ENCODE assay signal across 8 mouse cellular contexts in genomic region chr9:15279649-15280490, GRCm38 (mm10). TPM values are rescaled to one million over a fixed set of nuclear protein-coding genes. Genes with fewer than 3 reads are reported as not detected.
DNase-seq lines count a peak whose midpoint lies in the region; ATAC-seq lines count a peak whose summit lies in the region.

Gene Med17 (minus strand): TSS chr9:15279931.

- 0 out of 2 replicates have a peak, but pooled peaks cover 3% of the 10 kb centered on the region for H3K4me1 ChIP-seq in hindbrain, embryonic 11.5 days (replicated peaks; ENCODE audit: control insufficient read depth, insufficient read depth, low read length)

- no peaks in the 10 kb centered on the region for H3K9me3 ChIP-seq in hindbrain, embryonic 11.5 days (ENCODE audit: control insufficient read depth, low read length)

- ATAC-seq in hindbrain, embryonic 11.5 days (ENCODE audit: low FRiP score): peak; percentile 98

- peak within 1 kb of the TSS; percentile 77 for H3K4me2 ChIP-seq in hindbrain, embryonic 11.5 days (replicated peaks; ENCODE audit: low read depth, low read length)

- peak within 1 kb of the TSS; percentile 97 for H3K4me3 ChIP-seq in hindbrain, embryonic 11.5 days (ENCODE audit: low read depth, low read length)

- H3K27ac ChIP-seq in hindbrain, embryonic 11.5 days (ENCODE audit: low read depth, low read length): peak within 1 kb of the TSS; percentile 79

- no peaks in the 10 kb centered on the region for H3K27me3 ChIP-seq in hindbrain, embryonic 11.5 days (ENCODE audit: control insufficient read depth, insufficient read depth, low read length)

- peak; percentile 93 for DNase-seq in Muller cell, postnatal 12 days (ENCODE audit: inconsistent ontology term)
- peak; percentile 93 for DNase-seq in cerebellum, adult 9-11 months
- peak; percentile 88 to 97 for DNase-seq in frontal cortex, adult 2 months (ENCODE audit: extremely low spot score in 1 of 2, low spot score in 1 of 2)
- DNase-seq in hindbrain, embryonic 11.5 days (ENCODE audit: low spot score): peak; percentile 97
- peak; percentile 91 to 94 for DNase-seq in layer of hippocampus, postnatal 10 days (ENCODE audit: low spot score in 2 of 2)
- DNase-seq in lung, postnatal 10 days: peak; percentile 96
- DNase-seq in ovary, postnatal 36 days (ENCODE audit: low spot score): peak; percentile 91
- peak; percentile 91 for DNase-seq in thymus, postnatal 25 days

- WGBS in hindbrain, embryonic 11.5 days: 1% methylated on average over 57 of the region's 57 CpGs

- peak within 1 kb of the TSS; percentile 97 for H3K9ac ChIP-seq in hindbrain, embryonic 11.5 days (ENCODE audit: low read depth, low read length)

- no peaks in the 10 kb centered on the region for H3K36me3 ChIP-seq in hindbrain, embryonic 11.5 days (ENCODE audit: control insufficient read depth, insufficient read depth, low read length)

RNA-seq across cellular contexts. Expression of gene Med17, which starts in this region (rescaled TPM):
- 44.0 and 48.7 TPM in 2 replicates for polyA plus RNA-seq in frontal cortex, adult 2 months (2012; rRNA removed)
- 37.3 and 41.2 TPM in 2 replicates for polyA plus RNA-seq in hindbrain, embryonic 11.5 days (2014; fragmentation: Nextera tagmentation; extraction: Ambion mirVana)
- total RNA-seq in layer of hippocampus, postnatal 10 days (2021): 10 to 100 TPM; 29.5 to 33.3 TPM

Comparison
In these comparisons a context has a peak if more than half of its experiments do, and no peak if none do; other contexts are left out.
1. Peak in every context shown above with its lines: DNase-seq, ATAC-seq, H3K4me3 ChIP-seq and H3K27ac ChIP-seq.